22 mouse cellular contexts compared by ENCODE assay signal in genomic region chr12:98292278-98292677, GRCm38 (mm10). TPM values are rescaled to one million over a fixed set of nuclear protein-coding genes. Genes with fewer than 3 reads are reported as not detected.
DNase-seq lines count a peak whose midpoint lies in the region; ATAC-seq lines count a peak whose summit lies in the region.
"Had no signal": no experiment of that assay in that cellular context is flagged by ENCODE, and none has a peak within 500 bp of the region (broad histone marks: within the 10 kb centered on the region; RNA-seq: fewer than 3 reads in every experiment).

No protein-coding gene starts in this region.

- 0 out of 2 replicates have a peak, but pooled peaks have one; percentile 10 for ATAC-seq in megakaryocyte-erythroid progenitor cell, adult 5-6 weeks (replicated peaks; ENCODE audit: low FRiP score, low TSS enrichment, poor library complexity, severe bottlenecking)
- ATAC-seq: forebrain, embryonic 16.5 days; hindbrain, embryonic 16.5 days; liver, embryonic 12.5 days; liver, postnatal 0 days had no signal

- DNase-seq in gastrocnemius, adult 18-20 months (ENCODE audit: low spot score) = peak; percentile 25
- DNase-seq in gastrocnemius, postnatal 36 days = no peak
- DNase-seq in heart, adult 9 months (ENCODE audit: low spot score in 2 of 2) = peak; percentile 6 to 7
- no peak for DNase-seq in heart, postnatal 25 days (ENCODE audit: low spot score)
- peak; percentile 21 for DNase-seq in NIH3T3 (ENCODE audit: low read depth)
- DNase-seq in urinary bladder, postnatal 4 days (ENCODE audit: low spot score in 2 of 2) = no peak
- DNase-seq: adrenal gland, postnatal 25 days; cerebellum, adult 18-20 months; cerebellum, postnatal 10 days; gastrocnemius, postnatal 14 days; kidney, adult 2 months; kidney, postnatal 36 days; liver, postnatal 0 days; lung, postnatal 4 days; midbrain, embryonic 14.5 days; thymus, postnatal 4 days had no signal

- intact Hi-C loops in gastrocnemius, postnatal 36 days (cut with DNase I) = no loop called here
- intact Hi-C loops in heart, postnatal 25 days (cut with DNase I) = no loop called here

RNA-seq across cellular contexts. Expression of gene Gpr65, which starts 23.8 kb away (rescaled TPM):
- total RNA-seq in gastrocnemius, adult 18-20 months (2021) = under 1 TPM in 1 of 2 experiments, not detected in 1; 0.14 TPM
- under 1 TPM; 0.20 TPM for total RNA-seq in gastrocnemius, postnatal 36 days (2021)
- under 1 TPM; 0.68 to 0.73 TPM for total RNA-seq in heart, postnatal 25 days (2021)
- total RNA-seq in megakaryocyte-erythroid progenitor cell, adult 5-6 weeks (2014; fragmentation: Nextera tagmentation) = 0.92 and 3.0 TPM in 2 replicates
- 1.7 and 3.4 TPM in 2 replicates for total RNA-seq in megakaryocyte-erythroid progenitor cell, adult 5-6 weeks (2017)
- total RNA-seq: layer of hippocampus, adult 2 months; left cerebral cortex, postnatal 25 days had no signal

RNA-seq across cellular contexts. Expression of gene Galc, which starts 33.0 kb away (rescaled TPM):
- total RNA-seq in gastrocnemius, adult 18-20 months (2021) = 1 to 10 TPM; 5.3 to 5.5 TPM
- 1 to 10 TPM; 3.5 to 4.0 TPM for total RNA-seq in gastrocnemius, postnatal 36 days (2021)
- 1 to 10 TPM; 6.8 to 8.0 TPM for total RNA-seq in heart, postnatal 25 days (2021)
- 3.7 and 5.4 TPM in 2 replicates for total RNA-seq in megakaryocyte-erythroid progenitor cell, adult 5-6 weeks (2014; fragmentation: Nextera tagmentation)
- 4.6 and 7.5 TPM in 2 replicates for total RNA-seq in megakaryocyte-erythroid progenitor cell, adult 5-6 weeks (2017)

Comparison
In these comparisons a context has a peak if more than half of its experiments do, and no peak if none do; other contexts are left out.
1. DNase-seq: peak in gastrocnemius, adult 18-20 months (single experiment), heart, adult 9 months (2 of 2) and NIH3T3 (single experiment); none in gastrocnemius, postnatal 36 days (0 of 2), heart, postnatal 25 days (single experiment) and urinary bladder, postnatal 4 days (0 of 2).